In genomic region chr8:120284265-120284664, GRCm38 (mm10) we compare ENCODE assay signal across 9 mouse cellular contexts. TPM values are rescaled to one million over a fixed set of nuclear protein-coding genes. Genes with fewer than 3 reads are reported as not detected.
A peak's percentile ranks its signal among the peaks of the same experiment; 100 is the strongest.
DNase-seq lines count a peak whose midpoint lies in the region; ATAC-seq and TF ChIP-seq lines count a peak whose summit lies in the region.
"Had no signal": no experiment of that assay in that cellular context is flagged by ENCODE, and none has a peak within 500 bp of the region (broad histone marks: within the 10 kb centered on the region; RNA-seq: fewer than 3 reads in every experiment).

No protein-coding gene starts in this region.

- no peak for DNase-seq in heart, adult 2 months
- DNase-seq in midbrain, embryonic 10.5 days (ENCODE audit: low spot score): no peak
- no peak for DNase-seq in midbrain, embryonic 11.5 days (ENCODE audit: low spot score, missing footprints)
- no peak for DNase-seq in cerebellum, postnatal 4 days (ENCODE audit: low spot score in 2 of 2)
- DNase-seq in yolk sac, embryonic 10.5 days (ENCODE audit: low spot score): no peak
- DNase-seq: lung, adult 2 months had no signal

- no peak overlapping the region for H3K4me3 ChIP-seq in heart, embryonic 12.5 days
- no peak overlapping the region for H3K4me3 ChIP-seq in heart, adult 2 months
- H3K4me3 ChIP-seq in midbrain, embryonic 10.5 days: no peak overlapping the region
- H3K4me3 ChIP-seq in midbrain, embryonic 11.5 days (ENCODE audit: low read depth, low read length): no peak overlapping the region
- H3K4me3 ChIP-seq in limb, embryonic 12.5 days (replicated peaks): no peak overlapping the region
- H3K4me3 ChIP-seq in stomach, embryonic 15.5 days (replicated peaks): no peak overlapping the region

- H3K9me3 ChIP-seq in heart, embryonic 12.5 days (replicated peaks): no peaks in the 10 kb centered on the region
- no peaks in the 10 kb centered on the region for H3K9me3 ChIP-seq in midbrain, embryonic 10.5 days (replicated peaks)
- H3K9me3 ChIP-seq in midbrain, embryonic 11.5 days (ENCODE audit: control insufficient read depth, low read length): no peaks in the 10 kb centered on the region
- no peaks in the 10 kb centered on the region for H3K9me3 ChIP-seq in limb, embryonic 12.5 days
- no peaks in the 10 kb centered on the region for H3K9me3 ChIP-seq in stomach, embryonic 15.5 days

- TF ChIP-seq CTCF in heart, adult 2 months (IDR thresholded peaks at IDR 0.05): no peak

- TF ChIP-seq EP300 in heart, adult 2 months (IDR thresholded peaks at IDR 0.05; ENCODE audit: insufficient read depth, low read depth, low read length): no peak

- intact Hi-C loops in heart, adult 2 months (cut with DNase I): loop anchor here (2.0 kb wide), 1 partner anchor 35 kb away; no protein-coding TSS in a partner anchor

- H3K27ac ChIP-seq in heart, embryonic 12.5 days (ENCODE audit: poor library complexity, severe bottlenecking): no peak overlapping the region
- no peak overlapping the region for H3K27ac ChIP-seq in heart, adult 2 months
- peak overlapping the region; percentile 81 for H3K27ac ChIP-seq in midbrain, embryonic 10.5 days (replicated peaks)
- no peak overlapping the region for H3K27ac ChIP-seq in midbrain, embryonic 11.5 days (ENCODE audit: low read depth, low read length)
- peak overlapping the region; percentile 86 for H3K27ac ChIP-seq in limb, embryonic 12.5 days
- peak overlapping the region; percentile 83 for H3K27ac ChIP-seq in stomach, embryonic 15.5 days

- H3K79me2 ChIP-seq in heart, adult 2 months (replicated peaks; ENCODE audit: control insufficient read depth, insufficient read depth, low read length): no peaks in the 10 kb centered on the region

- 0 out of 2 replicates have a peak, but pooled peaks cover 3% of the 10 kb centered on the region for H3K27me3 ChIP-seq in heart, embryonic 12.5 days (replicated peaks)
- H3K27me3 ChIP-seq in heart, adult 2 months (ENCODE audit: control insufficient read depth, insufficient read depth, low read length): no peaks in the 10 kb centered on the region
- peaks cover 46% of the 10 kb centered on the region for H3K27me3 ChIP-seq in midbrain, embryonic 10.5 days (ENCODE audit: low read depth, poor library complexity, severe bottlenecking)
- H3K27me3 ChIP-seq in midbrain, embryonic 11.5 days (ENCODE audit: control insufficient read depth, insufficient read depth, low read length): no peaks in the 10 kb centered on the region
- H3K27me3 ChIP-seq in limb, embryonic 12.5 days: no peaks in the 10 kb centered on the region; the same call in 1 of the 2 replicates
- no peaks in the 10 kb centered on the region for H3K27me3 ChIP-seq in stomach, embryonic 15.5 days (replicated peaks)

- no peak for ATAC-seq in heart, embryonic 12.5 days (ENCODE audit: insufficient number of reproducible peaks, low FRiP score)
- ATAC-seq in midbrain, embryonic 11.5 days (ENCODE audit: low FRiP score): no peak
- no peak for ATAC-seq in limb, embryonic 12.5 days (ENCODE audit: insufficient number of reproducible peaks, insufficient read depth, low FRiP score, low TSS enrichment, low read depth)
- no peak for ATAC-seq in stomach, embryonic 15.5 days (ENCODE audit: insufficient read depth, low FRiP score, low read depth)

- no peaks in the 10 kb centered on the region for H3K36me3 ChIP-seq in heart, embryonic 12.5 days
- H3K36me3 ChIP-seq in heart, adult 2 months (ENCODE audit: control insufficient read depth, insufficient read depth, low read length): no peaks in the 10 kb centered on the region
- H3K36me3 ChIP-seq in midbrain, embryonic 10.5 days: no peaks in the 10 kb centered on the region
- H3K36me3 ChIP-seq in midbrain, embryonic 11.5 days (ENCODE audit: control insufficient read depth, insufficient read depth, low read length): no peaks in the 10 kb centered on the region
- no peaks in the 10 kb centered on the region for H3K36me3 ChIP-seq in limb, embryonic 12.5 days
- H3K36me3 ChIP-seq in stomach, embryonic 15.5 days: no peaks in the 10 kb centered on the region

- H3K4me2 ChIP-seq in heart, embryonic 12.5 days: 0 out of 2 replicates have a peak overlapping the region, but pooled peaks have one; percentile 1
- no peak overlapping the region for H3K4me2 ChIP-seq in midbrain, embryonic 11.5 days
- peak overlapping the region; percentile 24; the same call in 1 of the 2 replicates for H3K4me2 ChIP-seq in limb, embryonic 12.5 days
- H3K4me2 ChIP-seq in stomach, embryonic 15.5 days: no peak overlapping the region

- H3K4me1 ChIP-seq in heart, embryonic 12.5 days (replicated peaks): peaks cover 84% of the 10 kb centered on the region
- H3K4me1 ChIP-seq in heart, adult 2 months (ENCODE audit: control insufficient read depth, insufficient read depth, low read length): peaks cover 31% of the 10 kb centered on the region
- H3K4me1 ChIP-seq in midbrain, embryonic 10.5 days: peaks cover 88% of the 10 kb centered on the region
- H3K4me1 ChIP-seq in midbrain, embryonic 11.5 days (ENCODE audit: control insufficient read depth, insufficient read depth, low read length): peaks cover 55% of the 10 kb centered on the region
- peaks cover 90% of the 10 kb centered on the region for H3K4me1 ChIP-seq in limb, embryonic 12.5 days (replicated peaks)
- peaks cover 63% of the 10 kb centered on the region for H3K4me1 ChIP-seq in stomach, embryonic 15.5 days

- H3K9ac ChIP-seq in heart, embryonic 12.5 days: no peak overlapping the region
- H3K9ac ChIP-seq in heart, adult 2 months (ENCODE audit: low read depth, low read length): no peak overlapping the region
- H3K9ac ChIP-seq in midbrain, embryonic 11.5 days (ENCODE audit: low read length): no peak overlapping the region; the same call in 1 of the 2 replicates
- H3K9ac ChIP-seq in limb, embryonic 12.5 days (replicated peaks): no peak overlapping the region; the same call in 1 of the 2 replicates
- no peak overlapping the region for H3K9ac ChIP-seq in stomach, embryonic 15.5 days

- 60% methylated on average over 9 of the region's 9 CpGs for WGBS in heart, embryonic 12.5 days
- WGBS in heart, adult 2 months: 82% methylated on average over 9 of the region's 9 CpGs
- WGBS in midbrain, embryonic 10.5 days: 55% methylated on average over 9 of the region's 9 CpGs
- 46% methylated on average over 9 of the region's 9 CpGs for WGBS in midbrain, embryonic 11.5 days
- 13% methylated on average over 9 of the region's 9 CpGs for WGBS in limb, embryonic 12.5 days
- WGBS in stomach, embryonic 15.5 days: 42% methylated on average over 9 of the region's 9 CpGs

- TF ChIP-seq POLR2A in heart, adult 2 months (IDR thresholded peaks at IDR 0.05; ENCODE audit: insufficient read depth, low read depth, low read length): no peak

RNA-seq across cellular contexts. Expression of gene Gse1, which starts 56.0 kb away (rescaled TPM):
- 14.0 and 15.3 TPM in 2 replicates for polyA plus RNA-seq in heart, embryonic 12.5 days (2016; fragmentation: Nextera tagmentation; extraction: Ambion mirVana)
- total RNA-seq in heart, adult 2 months (2021): 10 to 100 TPM; 21.0 to 24.3 TPM
- polyA plus RNA-seq in heart, adult 2 months (2012; rRNA removed): 12.1 and 12.8 TPM in 2 replicates
- polyA plus RNA-seq in midbrain, embryonic 10.5 days (2016; fragmentation: Nextera tagmentation; extraction: Ambion mirVana): 12.7 and 15.6 TPM in 2 replicates
- polyA plus RNA-seq in midbrain, embryonic 11.5 days (2014; fragmentation: Nextera tagmentation; extraction: Ambion mirVana): 18.5 and 20.7 TPM in 2 replicates
- polyA plus RNA-seq in limb, embryonic 12.5 days (2016; fragmentation: Nextera tagmentation; extraction: Ambion mirVana): 7.6 and 9.1 TPM in 2 replicates
- 9.6 and 10.8 TPM in 2 replicates for polyA plus RNA-seq in stomach, embryonic 15.5 days (2015; fragmentation: Nextera tagmentation; extraction: Ambion mirVana)

Comparison
In these comparisons a context has a peak if more than half of its experiments do, and no peak if none do; other contexts are left out.
1. H3K27ac ChIP-seq: peak in midbrain, embryonic 10.5 days (single experiment), limb, embryonic 12.5 days (single experiment) and stomach, embryonic 15.5 days (single experiment); none in heart, embryonic 12.5 days (single experiment), heart, adult 2 months (single experiment) and midbrain, embryonic 11.5 days (single experiment).
2. H3K4me2 ChIP-seq: peak in heart, embryonic 12.5 days (single experiment) and limb, embryonic 12.5 days (single experiment); none in midbrain, embryonic 11.5 days (single experiment) and stomach, embryonic 15.5 days (single experiment).